Mouse (Mus musculus) MN1 (cell line): ENCODE measurements around the gene Eed.

Source experiments
- DNase-seq: peaks from one replicate; pipeline ENCODE4 v3.0.0-alpha.2; 2016; ENCODE audit warnings: low spot score

Gene Eed

GRCm38 (mm10) chr7:89981557-89981956 lies 774 bp upstream of the Eed start:
- DNase-seq: no peak

GRCm38 (mm10) chr7:89980133-89980484 lies 674 bp downstream of the Eed start:
- no peak for DNase-seq

- peak; percentile 26 for DNase-seq
Observed at GRCm38 (mm10) chr7:89979432-89980130, 1.2 kb downstream of the Eed start.

GRCm38 (mm10) chr7:89976796-89977195 lies 4.0 kb downstream of the Eed start:
- DNase-seq: no peak

- DNase-seq: no peak
Observed at GRCm38 (mm10) chr7:89975571-89975970, 5.2 kb downstream of the Eed start.

GRCm38 (mm10) chr7:89967235-89967634 lies 13.5 kb downstream of the Eed start:
- no peak for DNase-seq

GRCm38 (mm10) chr7:89966771-89967170 lies 14.0 kb downstream of the Eed start:
- DNase-seq: no peak

GRCm38 (mm10) chr7:89963135-89963534 lies 17.6 kb downstream of the Eed start:
- no peak for DNase-seq

GRCm38 (mm10) chr7:89957300-89957699 lies 23.5 kb downstream of the Eed start:
- DNase-seq: no peak

- no peak for DNase-seq
Observed at GRCm38 (mm10) chr7:89954261-89954660, 26.5 kb downstream of the Eed start.

GRCm38 (mm10) chr7:89949403-89949802 lies 31.4 kb downstream of the Eed start:
- no peak for DNase-seq

GRCm38 (mm10) chr7:89948026-89948425 lies 32.8 kb downstream of the Eed start:
- DNase-seq: no peak

GRCm38 (mm10) chr7:89940571-89941463 lies 40.0 kb downstream of the Eed start, which contains the start of gene Hikeshi:
Gene Hikeshi (minus strand): TSS chr7:89941204.
- peak; percentile 96 for DNase-seq

GRCm38 (mm10) chr7:89939497-89940353 lies 41.1 kb downstream of the Eed start:
- peak; percentile 8 for DNase-seq

- no peak for DNase-seq
Observed at GRCm38 (mm10) chr7:89923441-89924180, 57.2 kb downstream of the Eed start.

GRCm38 (mm10) chr7:89917776-89918175 lies 63.0 kb downstream of the Eed start:
- no peak for DNase-seq

GRCm38 (mm10) chr7:89916711-89917110 lies 64.1 kb downstream of the Eed start:
- no peak for DNase-seq

- no peak for DNase-seq
Observed at GRCm38 (mm10) chr7:89913432-89914158, 67.2 kb downstream of the Eed start.

- DNase-seq: no peak
Observed at GRCm38 (mm10) chr7:89912356-89912755, 68.4 kb downstream of the Eed start.

- DNase-seq: no peak
Observed at GRCm38 (mm10) chr7:89909711-89910110, 71.1 kb downstream of the Eed start.
